Mouse (Mus musculus) liver, embryonic 14.5 days (tissue): ENCODE data around the gene Sp100. TPM values are rescaled to one million over a fixed set of nuclear protein-coding genes. Genes with fewer than 3 reads are reported as not detected.

Source experiments
- ATAC-seq: fragments of 200-750 bp; cut with Nextera tagmentation; 2 replicates; pipeline ENCODE4 v1.8.0; 2017; ENCODE audit warnings: moderate number of reproducible peaks, mild to moderate bottlenecking, moderate library complexity; ENCODE audit not compliant: insufficient read depth
- DNase-seq, 3 experiments: peaks; one replicate each; pipeline ENCODE4 v3.0.0-alpha.2; 2012 to 2013; ENCODE audit warnings: low read depth in 3 of 3, low spot score in 3 of 3
- H3K27ac ChIP-seq: fragments of 300-500 bp; sonication (generic); 2 replicates; pipeline ENCODE4 v1.5.1; 2014; ENCODE audit warnings: moderate library complexity, mild to moderate bottlenecking, control low read depth, inconsistent platforms
- H3K27me3 ChIP-seq: fragments of 300-500 bp; sonication (generic); 2 replicates; pipeline ENCODE4 v1.6.1; 2014; ENCODE audit warnings: mild to moderate bottlenecking, low read length, moderate library complexity; ENCODE audit not compliant: control insufficient read depth, insufficient read depth
- H3K36me3 ChIP-seq: fragments of 300-500 bp; sonication (generic); replicated peaks from 2 replicates; pipeline ENCODE4 v1.6.1; 2014; ENCODE audit warnings: low read depth; ENCODE audit not compliant: control insufficient read depth, insufficient read depth
- H3K4me1 ChIP-seq, 2 experiments: fragments of 200-500 bp in 1 of 2; fragments of 300-500 bp in 1 of 2; sonication (generic) in 1 of 2; replicated peaks; 2 replicates each; pipeline ENCODE4 v1.6.1; 2012 to 2014; ENCODE audit warnings: antibody characterized with exemption in 1 of 2, inconsistent platforms in 1 of 2, low read length in 1 of 2; ENCODE audit not compliant: control insufficient read depth in 2 of 2, insufficient read depth in 2 of 2
- H3K4me2 ChIP-seq: fragments of 300-500 bp; sonication (generic); 2 replicates; pipeline ENCODE4 v1.6.1; 2014; ENCODE audit warnings: low read depth, mild to moderate bottlenecking, control low read depth, moderate library complexity
- H3K4me3 ChIP-seq, 2 experiments: fragments of 200-500 bp in 1 of 2; fragments of 300-500 bp in 1 of 2; sonication (generic) in 1 of 2; 2 replicates each; pipeline ENCODE4 v1.5.1; 2012 to 2014; ENCODE audit warnings: low read depth in 2 of 2, low read length in 2 of 2, mild to moderate bottlenecking in 2 of 2, control low read depth in 1 of 2, inconsistent platforms in 1 of 2, moderate library complexity in 1 of 2; ENCODE audit not compliant: insufficient read depth in 1 of 2
- H3K9ac ChIP-seq: fragments of 300-500 bp; sonication (generic); replicated peaks from 2 replicates; pipeline ENCODE4 v1.6.1; 2014; ENCODE audit warnings: mild to moderate bottlenecking, control low read depth, moderate library complexity
- H3K9me3 ChIP-seq: fragments of 300-500 bp; sonication (generic); 2 replicates; pipeline ENCODE4 v1.6.1; 2016; ENCODE audit warnings: low read length, mixed read lengths; ENCODE audit not compliant: control insufficient read depth
- CTCF ChIP-seq: IDR thresholded peaks from 2 replicates; pipeline ENCODE4 v1.5.1; 2016; ENCODE audit warnings: antibody characterized with exemption, low read depth, control low read depth
- EP300 ChIP-seq: IDR thresholded peaks from 2 replicates; pipeline ENCODE4 v1.6.1; 2016; ENCODE audit warnings: antibody characterized with exemption, low read depth
- WGBS: fragments of 180-500 bp; shearing (Covaris S2); extraction: QIAGEN DNeasy Blood & Tissue Kit; methylation state at CpG from one replicate; pipeline ENCODE4 v1.1.7; 2014; ENCODE audit not compliant: insufficient replicate concordance; 5-methylcytosine and 5-hydroxymethylcytosine counted together
- microRNA-seq: library from miRNA; unstranded; fragments of <30 nt; microRNA quantifications from one replicate; pipeline ENCODE4, GENCODE M21; 2016
- polyA plus RNA-seq, 2 experiments: library from polyadenylated mRNA; depleted of rRNA in 1 of 2; stranded (reverse) in 1 of 2; unstranded in 1 of 2; fragments of >200 nt; fragmentation: Nextera tagmentation in 1 of 2; extraction: Ambion mirVana in 1 of 2; gene quantifications; 2 replicates each; pipeline versions ENCODE4 v1.2.1 to v1.2.3; 2012 to 2014

Sp100 gene
- polyA plus RNA-seq, 2 experiments: 2.0 to 3.2 TPM

- ATAC-seq (no peak), DNase-seq (no peak)
- H3K36me3 ChIP-seq: no peaks in the 10 kb centered on the region
- H3K9me3 ChIP-seq: no peaks in the 10 kb centered on the region
- TF ChIP-seq CTCF (no peak), EP300 (no peak)
- no peak overlapping the region for H3K27ac ChIP-seq
- H3K4me3 ChIP-seq: no peak overlapping the region
- 29% methylated on average over 14 of the region's 14 CpGs for WGBS
- H3K4me1 ChIP-seq: 0 out of 4 replicates have a peak, but pooled peaks cover 0 to 2% of the 10 kb centered on the region in 2 experiments
- no peak overlapping the region for H3K9ac ChIP-seq
- no peaks in the 10 kb centered on the region for H3K27me3 ChIP-seq
- no peak overlapping the region for H3K4me2 ChIP-seq
Measured at GRCm38 (mm10) chr1:85758231-85758968, 108.6 kb downstream of the Sp100 start.

GRCm38 (mm10) chr1:85758969-85759293 lies 109.1 kb downstream of the Sp100 start:
- H3K27me3 ChIP-seq: no peaks in the 10 kb centered on the region
- H3K4me1 ChIP-seq: 0 out of 4 replicates have a peak, but pooled peaks cover 0 to 2% of the 10 kb centered on the region in 2 experiments
- TF ChIP-seq EP300: no peak
- TF ChIP-seq CTCF: no peak
- no peak overlapping the region for H3K9ac ChIP-seq
- 13% methylated on average over 1 of the region's 1 CpGs for WGBS
- DNase-seq (no peak), ATAC-seq (no peak)
- H3K4me2 ChIP-seq: no peak overlapping the region
- no peaks in the 10 kb centered on the region for H3K36me3 ChIP-seq
- no peak overlapping the region for H3K27ac ChIP-seq
- H3K4me3 ChIP-seq: no peak overlapping the region
- H3K9me3 ChIP-seq: no peaks in the 10 kb centered on the region

Small RNA genes within 50 kb of the gene (microRNA-seq; reads per million reads assigned to microRNA genes)
- not detected for gene Mir8096

Other genes starting within 250 kb of the Sp100 start
- gene G530012D18Rik, start 74.3 kb upstream of the Sp100 start, polyA plus RNA-seq (2012; rRNA removed): not detected in 2 replicates
- gene G530012D18Rik, start 74.3 kb upstream of the Sp100 start, polyA plus RNA-seq (2014; fragmentation: Nextera tagmentation; extraction: Ambion mirVana): 0.56 TPM in 1 of 2 replicates, not detected in the other
- gene Sp110, start 51.2 kb upstream of the Sp100 start, polyA plus RNA-seq (2012; rRNA removed): 4.2 and 5.3 TPM in 2 replicates
- 3.2 and 3.5 TPM in 2 replicates for gene Sp110, start 51.2 kb upstream of the Sp100 start, polyA plus RNA-seq (2014; fragmentation: Nextera tagmentation; extraction: Ambion mirVana)
- gene Sp140, start 49.6 kb upstream of the Sp100 start, polyA plus RNA-seq (2012; rRNA removed): 2.4 and 3.0 TPM in 2 replicates
- 3.2 and 3.7 TPM in 2 replicates for gene Sp140, start 49.6 kb upstream of the Sp100 start, polyA plus RNA-seq (2014; fragmentation: Nextera tagmentation; extraction: Ambion mirVana)
- gene A630001G21Rik, start 128.7 kb downstream of the Sp100 start, polyA plus RNA-seq (2012; rRNA removed): 1.7 and 2.9 TPM in 2 replicates
- 1.9 and 2.6 TPM in 2 replicates for gene A630001G21Rik, start 128.7 kb downstream of the Sp100 start, polyA plus RNA-seq (2014; fragmentation: Nextera tagmentation; extraction: Ambion mirVana)
- gene Cab39, start 143.5 kb downstream of the Sp100 start, polyA plus RNA-seq (2012; rRNA removed): 14.4 and 20.4 TPM in 2 replicates
- 15.8 and 16.9 TPM in 2 replicates for gene Cab39, start 143.5 kb downstream of the Sp100 start, polyA plus RNA-seq (2014; fragmentation: Nextera tagmentation; extraction: Ambion mirVana)
- gene Itm2c, start 244.3 kb downstream of the Sp100 start, polyA plus RNA-seq (2012; rRNA removed): 21.5 and 22.0 TPM in 2 replicates
- gene Itm2c, start 244.3 kb downstream of the Sp100 start, polyA plus RNA-seq (2014; fragmentation: Nextera tagmentation; extraction: Ambion mirVana): 26.3 and 27.2 TPM in 2 replicates